Mouse (Mus musculus): ENCODE measurements around the gene Arfrp1.

- TF ChIP-seq MAFK (IDR thresholded peaks at IDR 0.05; ENCODE audit: insufficient read depth, low read depth, low read length) (peak; percentile 97), CHD2 (IDR thresholded peaks at IDR 0.05; ENCODE audit: low read depth, low read length) (0 out of 2 replicates have a peak, but pooled peaks have one; percentile 32), HCFC1 (IDR thresholded peaks at IDR 0.05; ENCODE audit: borderline replicate concordance, insufficient read depth, low read length) (peak; percentile 80), ZC3H11A (IDR thresholded peaks at IDR 0.05; ENCODE audit: borderline replicate concordance, low read depth, low read length) (no peak)
Observed at GRCm38 (mm10) chr2:181319248-181320102, 45.7 kb downstream of the Arfrp1 start, which contains the start of gene Rtel1.
